Mouse (Mus musculus): Measurements from ENCODE around the gene Olfr204.

GRCm38 (mm10) chr16:59283476-59283875, 34.6 kb downstream of the Olfr204 start:
- no peak for TF ChIP-seq ZKSCAN1 (IDR thresholded peaks at IDR 0.05; ENCODE audit: borderline replicate concordance, low read depth, low read length)
- no peak for TF ChIP-seq CTCF (conservative IDR thresholded peaks at IDR 0.05 in 1 of 2, IDR thresholded peaks at IDR 0.05 in 1 of 2; ENCODE audit: low read depth in 2 of 2, low read length in 2 of 2)
- no peak for TF ChIP-seq EP300 (IDR thresholded peaks at IDR 0.05; ENCODE audit: low read length)
- TF ChIP-seq POLR2A (IDR thresholded peaks at IDR 0.05; ENCODE audit: low read depth, low read length), result no peak
